Mouse (Mus musculus): Measurements from ENCODE around the gene Fbxo36. TPM values are rescaled to one million over a fixed set of nuclear protein-coding genes. Genes with fewer than 3 reads are reported as not detected.

Fbxo36 gene
- polyA plus RNA-seq, 1 experiment from 2014 or later: 9.8 TPM

GRCm38 (mm10) chr1:84942666-84943065 is 103.0 kb downstream of the Fbxo36 start:
- H3K9me3 ChIP-seq (replicated peaks): no peaks in the 10 kb centered on the region
- DNase-seq (ENCODE audit: low spot score): no peak
- no peak overlapping the region for H3K27ac ChIP-seq (replicated peaks)
- H3K4me3 ChIP-seq: no peak overlapping the region
- no peaks in the 10 kb centered on the region for H3K36me3 ChIP-seq
- H3K27me3 ChIP-seq (ENCODE audit: low read depth, poor library complexity, severe bottlenecking): no peaks in the 10 kb centered on the region
- no peaks in the 10 kb centered on the region for H3K4me1 ChIP-seq

- WGBS: 96% methylated on average over 4 of the region's 4 CpGs
- no peaks in the 10 kb centered on the region for H3K4me1 ChIP-seq
- no peak for DNase-seq (ENCODE audit: low spot score)
Observed at GRCm38 (mm10) chr1:84943549-84943948, 103.9 kb downstream of the Fbxo36 start.

GRCm38 (mm10) chr1:84945950-84946349 is 106.3 kb downstream of the Fbxo36 start:
- H3K27me3 ChIP-seq (ENCODE audit: low read depth, poor library complexity, severe bottlenecking): no peaks in the 10 kb centered on the region
- DNase-seq (ENCODE audit: low spot score): no peak
- 90% methylated on average over 3 of the region's 3 CpGs for WGBS
- no peaks in the 10 kb centered on the region for H3K9me3 ChIP-seq (replicated peaks)
- H3K4me1 ChIP-seq: no peaks in the 10 kb centered on the region
- no peak overlapping the region for H3K4me3 ChIP-seq
- H3K36me3 ChIP-seq: no peaks in the 10 kb centered on the region
- no peak overlapping the region for H3K27ac ChIP-seq (replicated peaks)

More at GRCm38 (mm10) chr1:84943549-84943948, 103.9 kb downstream of the Fbxo36 start:
- Histone ChIP-seq H3K36me3 (no peaks in the 10 kb centered on the region), H3K9me3 (replicated peaks) (no peaks in the 10 kb centered on the region), H3K27me3 (ENCODE audit: low read depth, poor library complexity, severe bottlenecking) (no peaks in the 10 kb centered on the region), H3K27ac (replicated peaks) (no peak overlapping the region), H3K4me3 (no peak overlapping the region)

- Histone ChIP-seq H3K36me3 (no peaks in the 10 kb centered on the region), H3K27ac (replicated peaks) (no peak overlapping the region), H3K4me1 (no peaks in the 10 kb centered on the region), H3K27me3 (ENCODE audit: low read depth, poor library complexity, severe bottlenecking) (no peaks in the 10 kb centered on the region), H3K9me3 (replicated peaks) (no peaks in the 10 kb centered on the region), H3K4me3 (no peak overlapping the region)
- DNase-seq (ENCODE audit: low spot score): no peak
- WGBS: 68% methylated on average over 2 of the region's 2 CpGs
Observed at GRCm38 (mm10) chr1:84947390-84947789, 107.7 kb downstream of the Fbxo36 start.

Other genes starting within 250 kb of the Fbxo36 start
- 10.6 and 18.8 TPM in 2 replicates for gene Dner, start 143.6 kb upstream of the Fbxo36 start, polyA plus RNA-seq (2016; fragmentation: Nextera tagmentation; extraction: Ambion mirVana)
- gene Trip12, start 675 bp downstream of the Fbxo36 start, polyA plus RNA-seq (2016; fragmentation: Nextera tagmentation; extraction: Ambion mirVana): 70.3 and 86.5 TPM in 2 replicates
- gene Slc16a14, start 95.3 kb downstream of the Fbxo36 start, polyA plus RNA-seq (2016; fragmentation: Nextera tagmentation; extraction: Ambion mirVana): 2.6 and 7.6 TPM in 2 replicates

Measured in midbrain, embryonic 10.5 days (tissue).